Mouse (Mus musculus): ENCODE data around the gene Rab44. TPM values are rescaled to one million over a fixed set of nuclear protein-coding genes. Genes with fewer than 3 reads are reported as not detected.

Rab44 gene
- polyA plus RNA-seq, 2 experiments: 3.7 to 12.8 TPM

- TF ChIP-seq EP300 (IDR thresholded peaks at IDR 0.05; ENCODE audit: low read depth) (no peak), CTCF (IDR thresholded peaks at IDR 0.05; ENCODE audit: low read depth) (no peak)
- peaks cover 19% of the 10 kb centered on the region for H3K27me3 ChIP-seq (ENCODE audit: control insufficient read depth, insufficient read depth, low read length)
- peak overlapping the region; percentile 39 for H3K4me2 ChIP-seq (ENCODE audit: low read depth)
- H3K27ac ChIP-seq: no peak overlapping the region
- 0 out of 4 replicates have a peak overlapping the region, but pooled peaks of 1 of the 2 experiments have one; percentile 17 for H3K4me3 ChIP-seq (ENCODE audit: insufficient read depth in 1 of 2, low read depth in 2 of 2, low read length in 2 of 2)
- peak; percentile 31 to 42 (median 35) for DNase-seq (ENCODE audit: low read depth in 3 of 3, low spot score in 3 of 3)
- ATAC-seq (ENCODE audit: insufficient read depth): no peak
- H3K9ac ChIP-seq (replicated peaks): no peak overlapping the region
- H3K9me3 ChIP-seq (ENCODE audit: control insufficient read depth, low read length): no peaks in the 10 kb centered on the region
- WGBS (ENCODE audit: insufficient replicate concordance): 6% methylated on average over 21 of the region's 21 CpGs
- H3K4me1 ChIP-seq (replicated peaks; ENCODE audit: control insufficient read depth in 2 of 2, insufficient read depth in 2 of 2, low read length in 1 of 2): peaks cover 0 to 14% of the 10 kb centered on the region in 2 experiments; a peak in 2 of 4 replicates
- H3K36me3 ChIP-seq (replicated peaks; ENCODE audit: control insufficient read depth, insufficient read depth, low read depth): no peaks in the 10 kb centered on the region
These were observed 32.1 kb upstream of the Rab44 start for GRCm38 (mm10) chr17:29081618-29082381.

GRCm38 (mm10) chr17:29083586-29083985, 30.4 kb upstream of the Rab44 start:
- Histone ChIP-seq H3K9ac (replicated peaks) (no peak overlapping the region), H3K27me3 (ENCODE audit: control insufficient read depth, insufficient read depth, low read length) (peaks cover 11% of the 10 kb centered on the region), H3K36me3 (replicated peaks; ENCODE audit: control insufficient read depth, insufficient read depth, low read depth) (no peaks in the 10 kb centered on the region), H3K27ac (no peak overlapping the region), H3K4me2 (ENCODE audit: low read depth) (no peak overlapping the region), H3K9me3 (ENCODE audit: control insufficient read depth, low read length) (no peaks in the 10 kb centered on the region), H3K4me1 (replicated peaks; ENCODE audit: control insufficient read depth in 2 of 2, insufficient read depth in 2 of 2, low read length in 1 of 2) (peaks cover 0 to 14% of the 10 kb centered on the region in 2 experiments; a peak in 2 of 4 replicates), H3K4me3 (ENCODE audit: insufficient read depth in 1 of 2, low read depth in 2 of 2, low read length in 2 of 2) (no peak overlapping the region)
- DNase-seq (ENCODE audit: low read depth in 3 of 3, low spot score in 3 of 3) (no peak), ATAC-seq (ENCODE audit: insufficient read depth) (no peak)
- TF ChIP-seq CTCF (IDR thresholded peaks at IDR 0.05; ENCODE audit: low read depth): no peak
- TF ChIP-seq EP300 (IDR thresholded peaks at IDR 0.05; ENCODE audit: low read depth): no peak
- WGBS (ENCODE audit: insufficient replicate concordance): 77% methylated on average over 8 of the region's 8 CpGs

GRCm38 (mm10) chr17:29084656-29085055, 29.3 kb upstream of the Rab44 start:
- H3K9me3 ChIP-seq (ENCODE audit: control insufficient read depth, low read length): no peaks in the 10 kb centered on the region
- H3K27me3 ChIP-seq (ENCODE audit: control insufficient read depth, insufficient read depth, low read length): peaks cover 4% of the 10 kb centered on the region
- H3K27ac ChIP-seq: no peak overlapping the region
- H3K9ac ChIP-seq (replicated peaks): no peak overlapping the region
- DNase-seq (ENCODE audit: low read depth in 3 of 3, low spot score in 3 of 3): no peak
- TF ChIP-seq CTCF (IDR thresholded peaks at IDR 0.05; ENCODE audit: low read depth) (no peak), EP300 (IDR thresholded peaks at IDR 0.05; ENCODE audit: low read depth) (no peak)
- H3K36me3 ChIP-seq (replicated peaks; ENCODE audit: control insufficient read depth, insufficient read depth, low read depth): no peaks in the 10 kb centered on the region
- 72% methylated on average over 7 of the region's 7 CpGs for WGBS (ENCODE audit: insufficient replicate concordance)
- H3K4me2 ChIP-seq (ENCODE audit: low read depth): no peak overlapping the region
- H3K4me3 ChIP-seq (ENCODE audit: insufficient read depth in 1 of 2, low read depth in 2 of 2, low read length in 2 of 2): no peak overlapping the region
- peaks cover 0 to 10% of the 10 kb centered on the region in 2 experiments; a peak in 2 of 4 replicates for H3K4me1 ChIP-seq (replicated peaks; ENCODE audit: control insufficient read depth in 2 of 2, insufficient read depth in 2 of 2, low read length in 1 of 2)
- no peak for ATAC-seq (ENCODE audit: insufficient read depth)

- WGBS (ENCODE audit: insufficient replicate concordance): 69% methylated on average over 10 of the region's 10 CpGs
- Histone ChIP-seq H3K9ac (replicated peaks) (no peak overlapping the region), H3K27me3 (ENCODE audit: control insufficient read depth, insufficient read depth, low read length) (peaks cover 4% of the 10 kb centered on the region), H3K36me3 (replicated peaks; ENCODE audit: control insufficient read depth, insufficient read depth, low read depth) (no peaks in the 10 kb centered on the region), H3K9me3 (ENCODE audit: control insufficient read depth, low read length) (no peaks in the 10 kb centered on the region), H3K4me3 (ENCODE audit: insufficient read depth in 1 of 2, low read depth in 2 of 2, low read length in 2 of 2) (no peak overlapping the region), H3K4me1 (replicated peaks; ENCODE audit: control insufficient read depth in 2 of 2, insufficient read depth in 2 of 2, low read length in 1 of 2) (peaks cover 0 to 10% of the 10 kb centered on the region in 2 experiments; a peak in 2 of 4 replicates), H3K4me2 (ENCODE audit: low read depth) (no peak overlapping the region), H3K27ac (no peak overlapping the region)
- ATAC-seq (ENCODE audit: insufficient read depth): no peak
- TF ChIP-seq CTCF (IDR thresholded peaks at IDR 0.05; ENCODE audit: low read depth) (no peak), EP300 (IDR thresholded peaks at IDR 0.05; ENCODE audit: low read depth) (no peak)
- no peak for DNase-seq (ENCODE audit: low read depth in 3 of 3, low spot score in 3 of 3)
These were observed 28.7 kb upstream of the Rab44 start for GRCm38 (mm10) chr17:29085266-29085665.

- Histone ChIP-seq H3K4me3 (ENCODE audit: insufficient read depth in 1 of 2, low read depth in 2 of 2, low read length in 2 of 2) (no peak overlapping the region), H3K4me2 (ENCODE audit: low read depth) (no peak overlapping the region), H3K27ac (no peak overlapping the region), H3K9me3 (ENCODE audit: control insufficient read depth, low read length) (no peaks in the 10 kb centered on the region), H3K9ac (replicated peaks) (no peak overlapping the region), H3K4me1 (replicated peaks; ENCODE audit: control insufficient read depth in 2 of 2, insufficient read depth in 2 of 2, low read length in 1 of 2) (peaks cover 0 to 2% of the 10 kb centered on the region in 2 experiments; a peak in 1 of 4 replicates), H3K36me3 (replicated peaks; ENCODE audit: control insufficient read depth, insufficient read depth, low read depth) (no peaks in the 10 kb centered on the region), H3K27me3 (ENCODE audit: control insufficient read depth, insufficient read depth, low read length) (no peaks in the 10 kb centered on the region)
- 66% methylated on average over 4 of the region's 4 CpGs for WGBS (ENCODE audit: insufficient replicate concordance)
- ATAC-seq (ENCODE audit: insufficient read depth) (no peak), DNase-seq (ENCODE audit: low read depth in 3 of 3, low spot score in 3 of 3) (no peak)
- TF ChIP-seq CTCF (IDR thresholded peaks at IDR 0.05; ENCODE audit: low read depth) (no peak), EP300 (IDR thresholded peaks at IDR 0.05; ENCODE audit: low read depth) (no peak)
These were observed 27.0 kb upstream of the Rab44 start for GRCm38 (mm10) chr17:29086916-29087315.
